Mouse (Mus musculus) left cerebral cortex, postnatal 36 days (tissue): ENCODE measurements around the gene Hfm1. TPM values are rescaled to one million over a fixed set of nuclear protein-coding genes. Genes with fewer than 3 reads are reported as not detected.
A peak's percentile ranks its signal among the peaks of the same experiment; 100 is the strongest.

Experiments used
- DNase-seq, 2 experiments: peaks; one replicate each; pipeline ENCODE4 v3.0.0; 2021 to 2022; ENCODE audit warnings: low spot score in 2 of 2, mixed read lengths in 1 of 2
- intact Hi-C: fragments of 180-260 bp; cut with DNase I; formaldehyde crosslinking; loops from one replicate; pipeline ENCODE4 v1.15.1; 2025
- total RNA-seq, 2 experiments: library from RNA; stranded (reverse); gene quantifications; 2 replicates each; pipeline ENCODE4 v1.2.3; 2021

The Hfm1 gene
- 1 to 10 TPM; 1.1 to 1.4 TPM for total RNA-seq

DNA sequence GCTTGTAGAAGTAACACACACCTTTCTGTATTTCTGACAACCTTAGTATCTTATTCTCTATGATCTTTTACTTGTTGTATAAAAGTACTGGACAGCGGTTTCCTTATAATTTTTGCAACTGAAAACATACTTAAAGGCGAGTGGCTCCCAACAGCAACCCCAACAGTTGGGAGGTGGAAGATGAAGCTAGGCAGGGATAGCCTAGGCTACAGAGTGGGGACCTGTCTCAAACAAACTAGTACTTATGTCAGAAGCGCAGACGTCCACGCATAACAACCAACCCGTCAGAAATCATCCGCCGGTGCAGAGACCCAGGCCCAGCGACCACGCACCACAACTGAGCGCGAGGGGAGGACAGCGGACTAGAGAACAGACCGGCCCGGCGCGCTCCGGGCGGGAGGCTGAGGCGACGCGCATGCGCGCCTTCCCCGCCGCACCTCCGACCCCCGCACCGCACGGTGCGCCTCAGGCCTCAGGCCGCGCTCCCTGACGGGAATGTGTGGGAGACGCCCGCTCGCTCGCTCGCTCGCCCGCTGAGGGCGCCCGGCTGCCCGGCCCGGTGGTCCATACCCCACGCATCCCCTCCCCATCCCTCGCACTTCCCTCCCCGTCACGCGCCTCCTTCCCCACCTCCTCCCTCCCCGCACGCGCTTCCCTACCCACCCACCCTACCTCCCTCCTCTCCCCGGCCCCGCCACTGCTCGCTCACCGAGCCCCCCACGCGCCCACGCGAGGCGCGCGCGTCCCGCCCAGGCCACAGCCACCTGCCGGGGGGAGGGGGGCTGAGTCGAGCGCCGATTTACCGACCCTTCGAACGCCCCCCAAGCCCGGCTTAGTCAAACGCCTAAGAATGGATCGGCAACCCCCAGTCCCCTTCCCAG is at the start of gene Hfm1:
Hfm1 (minus strand) TSS at position 834 of the 881 bp plus-strand sequence.
- intact Hi-C loops, result no loop called here
- DNase-seq, result peak; percentile 76 to 83

DNA sequence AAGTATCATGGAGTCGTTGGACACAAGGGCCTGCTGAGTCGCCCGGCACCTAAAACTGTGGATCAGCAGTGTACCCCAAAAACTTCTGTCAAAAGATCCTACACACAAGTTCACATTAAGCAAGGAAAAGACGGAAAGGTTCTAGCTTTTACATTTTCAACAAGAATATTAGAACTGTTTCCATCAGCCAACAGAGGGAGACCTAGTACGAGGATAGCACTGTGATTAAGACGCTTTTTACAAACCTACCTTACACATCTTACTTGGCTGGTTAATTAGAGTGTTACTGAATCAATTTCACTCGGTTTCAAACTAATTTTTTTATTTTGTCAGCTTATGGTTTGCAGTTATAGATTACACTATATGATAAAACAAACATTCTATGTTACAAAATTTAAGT is 47.8 kb upstream of the Hfm1 start:
- no peak for DNase-seq
- intact Hi-C loops, result no loop called here

DNA sequence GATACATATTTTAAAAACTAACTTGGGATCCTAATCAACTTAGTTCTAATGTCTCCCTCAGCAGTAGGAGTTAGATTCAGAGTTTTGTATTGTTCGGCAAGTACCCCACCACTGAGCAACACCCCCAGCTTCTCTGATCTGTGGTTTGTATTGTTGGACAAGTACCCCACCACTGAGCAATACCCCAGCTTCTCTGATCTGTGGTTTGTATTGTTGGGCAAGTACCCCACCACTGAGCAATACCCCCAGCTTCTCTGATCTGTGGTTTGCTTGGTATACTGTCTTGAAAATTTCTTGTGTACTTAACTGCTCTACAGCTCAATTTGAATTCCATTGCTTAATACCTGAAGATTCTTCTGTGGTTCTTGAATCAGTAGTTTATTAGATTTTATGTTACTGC is 41.5 kb upstream of the Hfm1 start:
- intact Hi-C loops, result no loop called here
- no peak for DNase-seq

DNA sequence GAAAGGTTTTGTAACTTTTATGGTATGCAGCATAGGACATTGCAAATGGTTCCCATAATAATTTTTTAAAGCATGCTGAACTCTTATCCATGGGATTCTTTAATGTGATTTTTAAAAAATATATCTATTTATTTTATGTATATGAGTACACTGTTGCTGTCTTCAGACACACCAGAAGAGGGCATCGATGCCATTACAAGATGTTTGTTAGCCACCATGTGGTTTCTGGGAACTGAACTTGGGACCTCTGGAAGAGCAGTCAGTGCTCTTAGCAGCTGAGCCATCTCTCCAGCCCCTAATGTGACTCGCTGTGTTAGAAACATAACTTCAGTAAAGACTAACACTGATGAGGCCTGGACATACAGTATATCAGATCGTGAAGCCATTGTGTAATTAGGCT is 40.3 kb upstream of the Hfm1 start:
- intact Hi-C loops, result no loop called here

DNA sequence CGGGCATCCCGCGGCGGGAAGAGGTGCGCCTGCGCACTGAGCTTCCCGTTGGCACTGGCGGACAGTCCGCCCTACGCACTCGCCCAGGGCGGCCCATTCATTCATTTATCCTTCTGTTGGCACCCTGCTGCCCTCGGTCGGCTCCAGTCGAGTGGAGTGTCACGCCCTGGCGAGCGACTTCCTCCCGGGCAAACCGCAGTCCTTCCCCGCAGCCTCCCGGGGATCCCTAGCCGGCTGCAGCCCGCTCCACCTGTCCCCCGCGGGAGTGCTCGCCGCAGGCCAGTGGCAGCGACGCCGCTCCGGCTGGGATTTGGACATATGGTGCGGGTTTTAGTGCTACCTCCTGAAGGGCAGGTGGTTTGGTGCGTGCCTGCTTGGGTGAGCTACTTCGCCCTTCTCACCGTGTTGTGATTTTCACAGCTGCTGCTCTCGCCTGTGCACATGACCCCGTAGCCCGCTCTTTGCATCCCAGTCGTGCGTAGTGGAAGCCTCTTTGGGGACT is 38.4 kb upstream of the Hfm1 start:
- intact Hi-C loops, result no loop called here
- no peak for DNase-seq

More for the DNA sequence above, 40.3 kb upstream of the Hfm1 start:
- DNase-seq, result no peak

DNA sequence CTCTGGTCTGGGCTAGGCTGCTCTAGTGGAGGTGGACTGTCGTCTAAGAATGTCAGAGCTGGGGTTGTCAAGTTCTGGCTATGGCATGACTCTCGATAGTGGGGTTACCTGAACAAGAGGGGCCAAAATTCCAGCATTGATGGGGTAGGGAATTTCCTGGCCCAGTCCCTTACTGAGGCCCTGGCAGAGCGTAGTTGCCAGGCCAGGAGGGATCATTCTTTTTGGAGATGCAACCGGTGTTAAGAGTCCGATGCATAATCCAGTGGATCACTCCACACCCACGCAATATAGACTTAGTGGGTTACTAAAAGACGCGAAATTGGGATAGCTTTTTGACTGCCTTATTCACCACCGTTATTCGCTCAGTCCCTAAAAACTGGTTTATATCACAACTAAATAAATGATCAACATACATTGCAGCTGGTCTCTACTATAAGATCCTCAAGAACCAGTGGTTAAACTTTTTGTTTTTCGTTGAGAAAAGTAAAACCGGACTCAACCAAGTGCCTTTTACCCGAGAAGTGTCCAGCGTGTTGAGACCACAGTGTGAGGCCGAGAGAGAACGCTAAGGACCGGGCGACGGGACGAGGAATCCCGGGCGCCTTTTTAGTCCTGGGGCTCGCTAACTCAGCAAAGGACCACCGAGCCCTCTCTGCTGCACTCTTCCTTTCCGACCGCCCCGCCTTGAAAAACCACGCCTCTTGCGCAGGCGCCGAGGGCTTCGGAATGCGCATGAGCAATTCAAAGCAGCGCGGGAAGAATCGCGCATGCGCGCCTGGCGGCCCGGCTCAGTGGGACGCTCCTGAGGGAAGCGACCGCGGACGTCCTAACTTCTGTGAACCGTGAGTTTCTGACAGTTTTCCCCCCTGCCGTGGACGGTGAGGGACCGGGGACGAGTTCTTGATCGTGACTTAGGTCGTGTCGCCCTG is 37.7 kb upstream of the Hfm1 start, which contains the start of gene Cdc7:
Cdc7 (plus strand) TSS at position 739 of the 929 bp plus-strand sequence.
- intact Hi-C loops, result no loop called here

DNA sequence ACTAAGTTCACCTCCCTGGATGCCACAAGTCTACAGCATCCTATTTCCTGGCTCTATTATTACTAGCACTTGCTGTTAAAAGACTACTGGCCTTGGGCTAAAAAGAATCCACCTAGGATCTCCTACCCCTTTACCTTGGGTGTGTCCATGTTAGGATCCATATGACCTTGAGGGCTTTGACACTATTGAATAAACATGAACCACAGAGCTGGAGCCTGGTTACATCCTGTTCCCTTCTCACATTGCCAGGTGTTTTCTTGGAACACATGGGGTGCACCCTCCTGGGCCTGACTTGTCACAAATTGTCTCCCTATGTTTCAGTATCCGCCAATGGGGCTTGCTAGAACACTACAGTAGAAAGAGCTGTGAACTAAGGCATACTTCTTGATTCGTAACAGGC is 34.3 kb upstream of the Hfm1 start:
- no peak for DNase-seq
- intact Hi-C loops, result no loop called here

More for the DNA sequence above, 37.7 kb upstream of the Hfm1 start, which contains the start of gene Cdc7:
- peak; percentile 91 to 92 for DNase-seq

DNA sequence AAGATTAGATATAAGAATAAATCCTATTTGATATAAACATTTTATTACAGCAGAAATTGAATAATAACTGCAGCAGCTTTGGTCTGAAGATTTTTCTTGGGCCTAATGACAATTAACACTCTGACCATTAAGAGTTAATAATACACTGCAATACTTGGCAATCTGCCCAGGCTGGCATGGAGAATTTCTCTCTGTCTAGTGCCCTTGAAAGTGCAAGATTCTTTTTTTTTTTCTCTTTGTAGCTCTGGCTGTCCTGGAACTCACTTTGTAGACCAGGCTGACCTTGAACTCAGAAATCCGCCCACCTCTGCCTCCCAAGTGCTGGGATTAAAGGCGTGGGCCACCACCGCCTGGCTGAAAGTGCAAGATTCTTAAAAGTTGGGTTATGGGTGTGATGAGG is 32.9 kb upstream of the Hfm1 start:
- DNase-seq, result no peak
- intact Hi-C loops, result no loop called here

DNA sequence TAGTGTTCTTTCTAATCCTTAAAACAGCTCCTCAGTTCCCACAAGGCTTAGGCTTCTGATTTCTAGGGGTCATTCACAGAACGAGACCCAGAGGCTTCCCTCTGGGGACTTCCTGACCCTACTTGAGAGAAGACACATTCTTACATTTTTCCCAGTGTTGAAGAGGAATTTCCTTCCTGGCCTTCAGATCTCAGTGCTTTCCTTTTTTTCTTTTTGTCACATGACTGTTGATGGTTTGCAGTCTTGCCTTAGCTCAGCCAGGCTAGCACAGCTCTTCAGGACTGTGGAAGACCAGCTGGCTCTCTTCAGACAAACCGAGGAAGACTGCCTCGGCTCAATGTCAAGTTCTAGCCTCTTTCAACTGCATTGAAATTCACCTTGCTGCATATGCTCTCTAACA is 30.3 kb upstream of the Hfm1 start:
- no peak for DNase-seq
- intact Hi-C loops, result no loop called here

DNA sequence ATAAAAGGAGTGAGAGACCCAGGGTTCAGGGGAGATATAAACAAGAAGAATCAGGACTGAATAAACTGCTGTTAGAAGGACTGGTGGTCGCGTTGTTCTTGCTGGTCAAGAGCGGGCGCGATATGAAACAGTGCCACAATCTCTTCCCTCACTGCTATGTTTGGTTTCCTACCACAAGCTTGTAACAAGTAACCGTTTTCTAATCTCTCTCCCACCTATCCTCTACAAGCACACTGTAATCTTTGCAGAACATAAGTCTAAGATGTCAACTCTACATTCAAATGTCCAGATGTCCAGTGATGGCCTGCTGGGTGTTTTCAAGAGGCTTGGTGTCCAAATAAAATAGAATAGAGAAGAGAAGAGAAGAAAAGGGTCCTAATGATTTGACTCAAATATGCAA is 22.6 kb upstream of the Hfm1 start:
- DNase-seq, result no peak
- intact Hi-C loops, result no loop called here

DNA sequence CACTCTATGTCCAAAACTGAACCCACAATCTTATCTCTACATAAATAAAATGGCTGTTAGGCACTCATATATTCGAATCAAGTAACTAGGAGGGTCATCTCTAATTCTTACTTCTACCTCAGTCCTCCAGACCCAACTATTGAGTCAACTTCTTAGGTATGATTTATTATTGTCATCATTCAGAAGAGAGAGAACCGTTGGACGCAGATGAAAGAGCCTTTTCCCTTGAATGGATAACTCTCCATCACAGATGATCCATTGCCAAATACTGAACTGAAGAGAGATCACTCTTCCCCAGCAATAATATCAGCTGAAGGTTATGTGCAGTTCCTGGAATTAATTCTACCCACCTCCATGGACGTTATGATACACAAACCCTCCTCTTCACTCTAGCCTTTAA is 20.2 kb upstream of the Hfm1 start:
- intact Hi-C loops, result no loop called here
- DNase-seq, result no peak

DNA sequence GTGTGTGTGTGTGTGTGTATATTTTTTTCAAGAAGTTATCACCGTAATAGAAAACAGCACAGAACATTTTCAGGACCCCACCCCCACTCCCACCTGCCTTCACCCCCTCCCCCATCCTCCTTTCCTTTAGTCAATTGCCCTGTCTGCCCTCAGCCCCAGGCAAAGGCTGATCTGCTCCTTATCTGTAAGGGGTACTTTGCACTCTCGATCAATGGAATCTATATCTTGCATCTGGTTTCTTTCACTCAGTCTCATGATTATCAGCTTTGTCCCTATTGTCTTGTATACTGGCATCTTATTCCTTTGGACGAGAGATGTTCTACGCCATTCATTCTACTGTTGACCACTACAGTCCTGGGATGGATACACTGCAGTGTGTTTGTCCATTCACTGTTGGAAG is 1.9 kb upstream of the Hfm1 start:
- intact Hi-C loops, result no loop called here
- no peak for DNase-seq

DNA sequence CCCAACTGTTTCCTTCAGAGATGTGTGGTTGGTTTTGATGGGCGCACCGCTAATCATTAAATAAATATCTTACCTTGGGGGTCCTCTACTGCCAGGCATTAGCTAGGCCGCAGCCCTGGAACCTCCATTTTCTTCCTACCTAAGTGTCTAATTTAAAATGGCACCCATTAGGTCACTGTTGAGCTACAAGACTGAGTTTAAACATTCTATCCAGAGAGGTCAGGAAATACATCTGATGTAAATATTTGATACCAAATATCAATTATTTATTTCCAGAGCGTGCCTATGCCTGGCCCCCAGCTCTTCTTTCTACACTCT is 207 bp upstream of the Hfm1 start:
- intact Hi-C loops, result no loop called here
- peak in 1 of 2 experiments; percentile 4 for DNase-seq

DNA sequence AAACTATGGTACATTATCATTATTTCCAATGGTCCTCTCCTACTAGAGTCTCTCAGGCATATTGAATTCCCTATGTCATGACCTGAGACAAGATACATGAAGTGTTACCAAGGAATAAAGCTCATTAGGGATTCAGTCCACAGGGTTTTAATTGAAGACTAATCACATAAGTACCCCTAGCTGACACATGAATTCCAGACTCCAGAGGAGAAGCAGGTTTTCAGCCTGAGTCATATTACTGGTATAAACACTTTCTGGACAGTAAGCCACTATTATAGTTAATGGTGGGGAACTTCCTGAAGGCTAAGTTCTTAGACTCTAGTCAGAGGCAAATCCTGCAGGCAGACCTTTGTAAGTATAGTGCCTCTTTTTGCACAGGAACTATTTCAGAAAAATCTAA is 6.8 kb downstream of the Hfm1 start:
- DNase-seq, result no peak
- intact Hi-C loops, result no loop called here

DNA sequence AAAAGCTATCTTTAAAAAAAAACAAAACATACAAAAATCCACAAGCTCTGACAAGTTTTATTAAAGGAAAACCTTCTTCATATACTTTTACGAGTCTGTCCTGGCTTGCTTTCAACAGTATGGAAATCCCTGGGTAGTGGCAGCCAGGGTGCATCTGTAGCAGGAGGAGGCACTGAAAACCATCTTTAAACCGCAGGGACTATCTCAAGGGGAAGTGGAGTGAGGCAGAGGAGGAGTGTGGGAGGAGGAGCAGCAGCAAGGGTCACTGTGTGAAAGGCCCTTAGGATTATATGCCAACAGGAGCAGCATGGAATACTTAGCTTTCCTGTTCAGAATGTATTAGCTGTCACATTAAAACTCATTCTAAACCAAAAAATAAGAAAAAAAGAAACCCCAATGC is 29.2 kb downstream of the Hfm1 start:
- no peak for DNase-seq

DNA sequence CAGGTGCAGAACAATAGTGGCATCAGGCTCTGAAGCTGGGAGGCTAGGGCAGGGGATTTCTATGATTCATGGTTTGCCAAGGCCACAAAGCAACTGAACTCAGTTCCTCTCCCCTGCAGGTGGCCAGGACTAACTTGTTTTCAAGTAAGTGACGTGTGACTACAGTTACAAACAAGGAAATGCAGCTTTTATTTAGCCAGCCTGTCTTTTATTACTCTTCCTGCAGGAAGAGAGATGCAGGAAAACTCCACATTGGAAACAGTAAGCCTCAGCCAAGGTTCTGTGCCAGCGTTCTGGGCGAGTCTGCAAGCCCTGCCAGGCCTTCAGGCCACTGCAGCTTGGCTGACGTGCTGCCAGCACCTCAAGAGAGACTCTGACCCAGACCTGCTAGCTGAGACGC is 34.3 kb downstream of the Hfm1 start:
- intact Hi-C loops, result no loop called here

More for the DNA sequence above, 29.2 kb downstream of the Hfm1 start:
- intact Hi-C loops, result no loop called here

DNA sequence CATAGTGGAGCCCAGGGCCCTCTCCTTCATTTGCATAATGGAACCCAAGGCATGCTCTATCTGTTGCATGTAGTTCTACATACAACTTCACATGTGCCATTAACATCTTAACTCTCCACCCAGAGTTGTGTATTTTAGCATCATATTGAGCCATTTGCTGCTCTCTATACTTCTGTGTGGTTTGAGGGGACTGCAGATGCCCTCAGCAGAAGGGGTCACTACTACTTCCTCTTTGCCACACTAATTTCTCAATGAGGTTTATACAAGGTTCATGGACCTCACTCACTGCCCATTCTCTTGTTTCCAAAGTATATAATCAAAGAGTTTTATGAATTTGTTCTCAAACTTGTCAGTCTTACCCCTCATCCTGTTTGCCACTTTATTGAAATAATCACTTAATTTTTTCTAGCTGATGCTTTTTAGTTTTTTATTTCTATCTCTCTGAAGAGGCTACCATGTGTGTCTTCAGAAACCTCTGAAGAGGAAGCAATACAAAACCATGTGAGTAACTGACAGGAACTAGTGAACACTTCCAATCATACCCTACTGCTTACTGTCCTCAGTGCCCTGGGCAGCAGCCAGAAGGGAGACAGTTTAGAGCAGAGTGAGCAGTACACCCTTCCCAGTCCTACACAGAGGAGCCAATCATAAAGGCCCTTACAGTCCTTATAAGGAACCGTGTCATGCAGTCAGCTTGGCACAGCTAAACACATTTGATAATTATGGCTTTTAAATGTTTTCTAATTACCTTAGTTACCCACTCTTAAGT is 38.6 kb downstream of the Hfm1 start:
- DNase-seq, result no peak
- intact Hi-C loops, result no loop called here

More for the DNA sequence above, 34.3 kb downstream of the Hfm1 start:
- DNase-seq, result peak in 1 of 2 experiments; percentile 4

DNA sequence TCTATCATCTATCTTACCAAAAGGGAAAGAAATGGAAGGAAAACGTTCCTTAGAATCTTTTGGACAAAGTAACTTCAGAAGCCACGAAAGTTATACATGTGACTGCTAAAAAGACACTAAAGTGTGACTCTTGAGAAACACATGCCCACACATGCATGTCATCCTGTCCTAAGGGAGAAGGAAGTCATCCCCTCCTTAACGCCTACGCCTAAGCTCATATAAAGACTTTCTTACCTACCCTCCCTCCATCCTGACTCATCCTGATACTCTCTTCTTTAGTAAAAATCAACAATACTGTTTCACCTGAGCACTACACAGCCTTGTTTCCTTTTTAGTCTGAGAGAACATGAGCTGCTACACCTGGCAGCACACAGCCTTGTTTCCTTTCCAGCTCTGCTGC is 40.6 kb downstream of the Hfm1 start:
- DNase-seq, result no peak
- intact Hi-C loops, result no loop called here

DNA sequence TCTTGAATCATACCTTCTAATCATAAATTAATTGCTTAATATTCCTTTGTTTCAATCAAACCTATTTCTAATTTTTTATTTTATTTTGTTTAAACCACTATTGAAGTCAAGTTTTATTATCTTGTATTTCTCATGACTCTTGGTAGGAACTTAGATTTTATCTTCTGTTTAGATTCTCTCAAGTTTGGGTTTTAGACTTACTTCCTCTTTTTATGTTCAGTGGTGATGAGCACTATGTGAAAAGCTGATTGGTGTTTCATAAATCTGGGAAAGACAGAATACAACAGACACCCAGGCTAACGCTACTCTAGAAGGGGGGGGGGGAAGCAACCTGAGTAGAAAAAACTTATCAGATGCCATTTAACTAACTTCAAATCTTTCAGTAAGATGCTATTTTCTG is 49.7 kb downstream of the Hfm1 start:
- intact Hi-C loops, result no loop called here
- no peak for DNase-seq

DNA sequence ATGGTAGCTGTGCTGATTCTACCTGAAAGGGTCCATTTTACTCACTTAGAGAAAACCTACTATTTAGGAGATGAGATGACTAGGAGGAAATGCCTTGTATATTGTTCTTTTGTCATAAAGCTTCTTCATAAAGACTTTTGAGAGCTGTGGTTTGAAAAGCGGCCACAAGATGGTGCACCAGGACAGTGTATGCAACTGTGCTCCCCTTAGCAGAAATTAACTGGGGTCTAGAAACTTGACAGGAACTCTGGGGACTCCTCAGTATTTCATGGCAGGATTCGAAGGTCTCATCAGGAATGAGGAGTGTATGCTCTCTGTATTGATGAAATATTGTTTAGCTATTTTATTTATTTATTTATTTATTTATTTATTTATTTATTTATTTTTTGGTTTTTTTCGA is 65.7 kb downstream of the Hfm1 start:
- peak; percentile 20 to 40 for DNase-seq
- intact Hi-C loops, result loop anchor here (2.0 kb wide), 1 partner anchor 460 kb away; no protein-coding TSS in a partner anchor
